Mouse (Mus musculus) thymus, adult 2 months (tissue): Measurements from ENCODE around the gene Tprgl. TPM values are rescaled to one million over a fixed set of nuclear protein-coding genes. Genes with fewer than 3 reads are reported as not detected.

Experiments
- DNase-seq: peaks from one replicate; pipeline ENCODE4 v3.0.0; 2021
- H3K27ac ChIP-seq: fragments of 200-500 bp; 2 replicates; pipeline ENCODE4 v1.5.1; 2012; ENCODE audit warnings: low read length, control low read depth; ENCODE audit not compliant: control insufficient read depth, insufficient read depth
- H3K27me3 ChIP-seq: fragments of 200-500 bp; 2 replicates; pipeline ENCODE4 v1.6.1; 2012; ENCODE audit warnings: mild to moderate bottlenecking, low read length, moderate library complexity, mixed read lengths; ENCODE audit not compliant: control insufficient read depth, insufficient read depth
- H3K36me3 ChIP-seq: fragments of 200-500 bp; 2 replicates; pipeline ENCODE4 v1.6.1; 2012; ENCODE audit warnings: mild to moderate bottlenecking, low read length, moderate library complexity; ENCODE audit not compliant: control insufficient read depth, insufficient read depth
- H3K4me1 ChIP-seq: fragments of 200-500 bp; replicated peaks from 2 replicates; pipeline ENCODE4 v1.6.1; 2012; ENCODE audit warnings: low read length; ENCODE audit not compliant: control insufficient read depth, insufficient read depth
- H3K4me3 ChIP-seq: fragments of 200-500 bp; 2 replicates; pipeline ENCODE4 v1.5.1; 2012; ENCODE audit warnings: mild to moderate bottlenecking, low read length, control low read depth, moderate library complexity; ENCODE audit not compliant: control insufficient read depth, insufficient read depth
- CTCF ChIP-seq: fragments of 200-500 bp; IDR thresholded peaks from 2 replicates; pipeline ENCODE4 v1.5.1; 2012; ENCODE audit warnings: mild to moderate bottlenecking, control low read depth, low read length, moderate library complexity, borderline replicate concordance; ENCODE audit not compliant: control insufficient read depth, poor library complexity, insufficient read depth; ENCODE audit errors: extremely low read depth
- POLR2A ChIP-seq: fragments of 200-500 bp; IDR thresholded peaks from 2 replicates; pipeline ENCODE4 v1.6.1; 2012; ENCODE audit warnings: mild to moderate bottlenecking, low read length, control low read depth, moderate library complexity; ENCODE audit not compliant: control insufficient read depth, poor library complexity, insufficient read depth; ENCODE audit errors: extremely low read depth
- WGBS: fragments of 180-500 bp; shearing (Covaris S2); methylation state at CpG from one replicate; pipeline ENCODE4 v1.1.7; 2018; 5-methylcytosine and 5-hydroxymethylcytosine counted together
- polyA plus RNA-seq: library from polyadenylated mRNA; depleted of rRNA; stranded (reverse); fragments of >200 nt; gene quantifications from 2 replicates; pipeline ENCODE4 v1.2.3, GENCODE M21; 2012

Tprgl gene
- polyA plus RNA-seq, 1 experiment = 227 TPM

GRCm38 (mm10) chr4:154163296-154163695, 2.8 kb upstream of the Tprgl start:
- H3K27me3 ChIP-seq = no peaks in the 10 kb centered on the region
- 23% methylated on average over 7 of the region's 7 CpGs for WGBS
- peak; percentile 64 for DNase-seq
- peaks cover 14% of the 10 kb centered on the region for H3K4me1 ChIP-seq
- TF ChIP-seq POLR2A (no peak), CTCF (peak; percentile 74; the same call in 1 of the 2 replicates)
- H3K4me3 ChIP-seq = no peak overlapping the region
- H3K27ac ChIP-seq = no peak overlapping the region
- peaks cover 3% of the 10 kb centered on the region; the same call in 1 of the 2 replicates for H3K36me3 ChIP-seq

- no peak for DNase-seq
Measured at GRCm38 (mm10) chr4:154159961-154160537, 417 bp downstream of the Tprgl start.

GRCm38 (mm10) chr4:154159002-154159401, 1.5 kb downstream of the Tprgl start:
- peak; percentile 90 for DNase-seq
- WGBS = 22% methylated on average over 6 of the region's 6 CpGs
- H3K4me3 ChIP-seq = peak overlapping the region; percentile 6; the same call in 1 of the 2 replicates
- peaks cover 24% of the 10 kb centered on the region for H3K4me1 ChIP-seq
- TF ChIP-seq POLR2A = no peak
- TF ChIP-seq CTCF = peak; percentile 76; the same call in 1 of the 2 replicates
- H3K36me3 ChIP-seq = peaks cover 27% of the 10 kb centered on the region
- no peaks in the 10 kb centered on the region for H3K27me3 ChIP-seq
- no peak overlapping the region for H3K27ac ChIP-seq

More at GRCm38 (mm10) chr4:154159961-154160537, 417 bp downstream of the Tprgl start:
- peaks cover 26% of the 10 kb centered on the region for H3K36me3 ChIP-seq
- no peaks in the 10 kb centered on the region for H3K27me3 ChIP-seq
- H3K4me1 ChIP-seq = peaks cover 24% of the 10 kb centered on the region
- peak overlapping the region; percentile 8 for H3K27ac ChIP-seq
- peak overlapping the region; percentile 88 for H3K4me3 ChIP-seq
- under 1% methylated on average over 45 of the region's 47 CpGs for WGBS
- TF ChIP-seq CTCF = 0 out of 2 replicates have a peak, but pooled peaks have one; percentile 20
- TF ChIP-seq POLR2A = no peak

GRCm38 (mm10) chr4:154157970-154158662, 2.4 kb downstream of the Tprgl start:
- TF ChIP-seq POLR2A (no peak), CTCF (no peak)
- Histone ChIP-seq H3K27ac (no peak overlapping the region), H3K4me3 (no peak overlapping the region), H3K4me1 (peaks cover 24% of the 10 kb centered on the region), H3K36me3 (peaks cover 27% of the 10 kb centered on the region), H3K27me3 (no peaks in the 10 kb centered on the region)
- no peak for DNase-seq
- 96% methylated on average over 14 of the region's 14 CpGs for WGBS

GRCm38 (mm10) chr4:154156050-154156449, 4.4 kb downstream of the Tprgl start:
- H3K27ac ChIP-seq = no peak overlapping the region
- no peak for TF ChIP-seq POLR2A
- TF ChIP-seq CTCF = no peak
- peaks cover 17% of the 10 kb centered on the region for H3K4me1 ChIP-seq
- H3K4me3 ChIP-seq = no peak overlapping the region
- peaks cover 32% of the 10 kb centered on the region for H3K36me3 ChIP-seq
- no peak for DNase-seq
- 37% methylated on average over 7 of the region's 7 CpGs for WGBS
- no peaks in the 10 kb centered on the region for H3K27me3 ChIP-seq

GRCm38 (mm10) chr4:154154104-154154503, 6.4 kb downstream of the Tprgl start:
- 92% methylated on average over 11 of the region's 11 CpGs for WGBS
- Histone ChIP-seq H3K4me3 (no peak overlapping the region), H3K4me1 (peaks cover 13% of the 10 kb centered on the region), H3K36me3 (peaks cover 36% of the 10 kb centered on the region), H3K27ac (no peak overlapping the region), H3K27me3 (no peaks in the 10 kb centered on the region)
- DNase-seq = no peak
- TF ChIP-seq POLR2A (no peak), CTCF (no peak)

GRCm38 (mm10) chr4:154146342-154146741, 14.1 kb downstream of the Tprgl start:
- no peak for DNase-seq
- Histone ChIP-seq H3K27me3 (0 out of 2 replicates have a peak, but pooled peaks cover 3% of the 10 kb centered on the region), H3K4me3 (no peak overlapping the region), H3K27ac (no peak overlapping the region), H3K36me3 (peaks cover 3% of the 10 kb centered on the region; the same call in 1 of the 2 replicates), H3K4me1 (peaks cover 9% of the 10 kb centered on the region)
- WGBS = 88% methylated on average over 10 of the region's 10 CpGs
- no peak for TF ChIP-seq CTCF
- no peak for TF ChIP-seq POLR2A
